Mouse (Mus musculus) layer of hippocampus, adult 18-20 months (tissue): Measurements from ENCODE around the gene Sema5a. TPM values are rescaled to one million over a fixed set of nuclear protein-coding genes. Genes with fewer than 3 reads are reported as not detected.

Experiments
- DNase-seq, 2 experiments: peaks; one replicate each; pipeline ENCODE4 v3.0.0; 2022; ENCODE audit warnings: low spot score in 2 of 2
- total RNA-seq, 2 experiments: library from RNA; stranded (reverse); gene quantifications; 2 replicates each; pipeline ENCODE4 v1.2.3; 2021

The Sema5a gene
- total RNA-seq, 2 experiments from 2014 or later: 74.6 to 77.7 TPM

GRCm38 (mm10) chr15:32300991-32301390 is 56.4 kb downstream of the Sema5a start:
- no peak for DNase-seq

GRCm38 (mm10) chr15:32306557-32307243 is 62.1 kb downstream of the Sema5a start:
- no peak for DNase-seq

GRCm38 (mm10) chr15:32310834-32311233 is 66.2 kb downstream of the Sema5a start:
- DNase-seq: no peak

GRCm38 (mm10) chr15:32311287-32311686 is 66.7 kb downstream of the Sema5a start:
- no peak for DNase-seq

GRCm38 (mm10) chr15:32317074-32317473 is 72.5 kb downstream of the Sema5a start:
- no peak for DNase-seq

GRCm38 (mm10) chr15:32320739-32321138 is 76.1 kb downstream of the Sema5a start:
- DNase-seq: no peak

GRCm38 (mm10) chr15:32322455-32323220 is 78.0 kb downstream of the Sema5a start:
- DNase-seq: no peak

- no peak for DNase-seq
Observed at GRCm38 (mm10) chr15:32323224-32323623, 78.6 kb downstream of the Sema5a start.

GRCm38 (mm10) chr15:32324105-32324504 is 79.5 kb downstream of the Sema5a start:
- DNase-seq: peak; percentile 40 to 76

- no peak for DNase-seq
Observed at GRCm38 (mm10) chr15:32328370-32329004, 83.9 kb downstream of the Sema5a start.

GRCm38 (mm10) chr15:32329670-32330330 is 85.2 kb downstream of the Sema5a start:
- no peak for DNase-seq

- peak in 1 of 2 experiments; percentile 35 for DNase-seq
Observed at GRCm38 (mm10) chr15:32330427-32330826, 85.8 kb downstream of the Sema5a start.

- DNase-seq: no peak
Observed at GRCm38 (mm10) chr15:32331037-32331436, 86.4 kb downstream of the Sema5a start.

GRCm38 (mm10) chr15:32333456-32333855 is 88.8 kb downstream of the Sema5a start:
- DNase-seq: no peak

GRCm38 (mm10) chr15:32337810-32338209 is 93.2 kb downstream of the Sema5a start:
- no peak for DNase-seq

- DNase-seq: no peak
Observed at GRCm38 (mm10) chr15:32338721-32339290, 94.2 kb downstream of the Sema5a start.

GRCm38 (mm10) chr15:32339426-32339825 is 94.8 kb downstream of the Sema5a start:
- DNase-seq: no peak

GRCm38 (mm10) chr15:32341423-32341822 is 96.8 kb downstream of the Sema5a start:
- no peak for DNase-seq

- no peak for DNase-seq
Observed at GRCm38 (mm10) chr15:32343544-32343943, 98.9 kb downstream of the Sema5a start.

GRCm38 (mm10) chr15:32347315-32347714 is 102.7 kb downstream of the Sema5a start:
- no peak for DNase-seq

GRCm38 (mm10) chr15:32349276-32349675 is 104.7 kb downstream of the Sema5a start:
- DNase-seq: peak in 1 of 2 experiments; percentile 57
